Mouse (Mus musculus): ENCODE data around the gene Pi4kb. TPM values are rescaled to one million over a fixed set of nuclear protein-coding genes. Genes with fewer than 3 reads are reported as not detected.

Pi4kb gene
- total RNA-seq, 2 experiments from 2014 or later, result 61.8 to 62.9 TPM

- peak; percentile 91 to 94 for DNase-seq
These were observed 20.5 kb upstream of the Pi4kb start, which contains the start of gene Rfx5 for GRCm38 (mm10) chr3:94953764-94954616. Rfx5 (plus strand) TSS chr3:94954075.

GRCm38 (mm10) chr3:94958295-94958694 is 16.2 kb upstream of the Pi4kb start:
- no peak for DNase-seq

GRCm38 (mm10) chr3:94959871-94960270 is 14.7 kb upstream of the Pi4kb start:
- DNase-seq, result peak in 1 of 2 experiments; percentile 15

GRCm38 (mm10) chr3:94960322-94960721 is 14.2 kb upstream of the Pi4kb start:
- DNase-seq, result no peak

GRCm38 (mm10) chr3:94964989-94965388 is 9.5 kb upstream of the Pi4kb start:
- no peak for DNase-seq

- no peak for DNase-seq
These were observed 8.7 kb upstream of the Pi4kb start for GRCm38 (mm10) chr3:94965878-94966277.

GRCm38 (mm10) chr3:94972552-94972951 is 2.0 kb upstream of the Pi4kb start:
- no peak for DNase-seq

- DNase-seq, result no peak
These were observed 911 bp upstream of the Pi4kb start for GRCm38 (mm10) chr3:94973620-94974019.

- DNase-seq, result peak in 1 of 2 experiments; percentile 16
These were observed 454 bp upstream of the Pi4kb start for GRCm38 (mm10) chr3:94974026-94974527.

- DNase-seq, result no peak
These were observed 9.8 kb downstream of the Pi4kb start for GRCm38 (mm10) chr3:94984312-94984711.

- no peak for DNase-seq
These were observed 11.0 kb downstream of the Pi4kb start for GRCm38 (mm10) chr3:94985513-94985912.

GRCm38 (mm10) chr3:94987578-94987977 is 13.0 kb downstream of the Pi4kb start:
- DNase-seq, result peak; percentile 82 to 83

GRCm38 (mm10) chr3:94989159-94989761 is 14.7 kb downstream of the Pi4kb start:
- no peak for DNase-seq

- DNase-seq, result peak; percentile 80 to 85
These were observed 22.4 kb downstream of the Pi4kb start for GRCm38 (mm10) chr3:94996946-94997345.

- no peak for DNase-seq
These were observed 28.0 kb downstream of the Pi4kb start for GRCm38 (mm10) chr3:95002569-95002968.

- DNase-seq, result no peak
These were observed 28.7 kb downstream of the Pi4kb start for GRCm38 (mm10) chr3:95003273-95003672.

GRCm38 (mm10) chr3:95005651-95006050 is 31.1 kb downstream of the Pi4kb start:
- DNase-seq, result no peak

GRCm38 (mm10) chr3:95007706-95008105 is 33.2 kb downstream of the Pi4kb start:
- peak; percentile 66 to 74 for DNase-seq

- no peak for DNase-seq
These were observed 35.9 kb downstream of the Pi4kb start for GRCm38 (mm10) chr3:95010396-95010795.

- no peak for DNase-seq
These were observed 38.5 kb downstream of the Pi4kb start for GRCm38 (mm10) chr3:95012982-95013381.

GRCm38 (mm10) chr3:95013699-95014427 is 39.3 kb downstream of the Pi4kb start:
- no peak for DNase-seq

- DNase-seq, result peak; percentile 72
These were observed 40.1 kb downstream of the Pi4kb start for GRCm38 (mm10) chr3:95014428-95015151.

Data from adrenal gland, postnatal 36 days (tissue).